Mouse (Mus musculus) forebrain, embryonic 13.5 days (tissue): ENCODE results near the gene Zmym3. TPM values are rescaled to one million over a fixed set of nuclear protein-coding genes. Genes with fewer than 3 reads are reported as not detected.
"Not testable (repeated sequence)": the region's sequence is repeated elsewhere in the genome, so short reads cannot be mapped to it uniquely, and the experiment has no call there.

Source experiments
- ATAC-seq: fragments of 200-750 bp; cut with Nextera tagmentation; 2 replicates; pipeline ENCODE4 v1.8.0; 2017
- H3K27ac ChIP-seq: fragments of 300-500 bp; sonication (generic); 2 replicates; pipeline ENCODE4 v1.5.1; 2015; ENCODE audit warnings: inconsistent platforms, mild to moderate bottlenecking, moderate library complexity
- H3K27me3 ChIP-seq: fragments of 300-500 bp; sonication (generic); 2 replicates; pipeline ENCODE4 v1.6.1; 2015; ENCODE audit warnings: mild to moderate bottlenecking, inconsistent platforms
- H3K36me3 ChIP-seq: fragments of 300-500 bp; sonication (generic); 2 replicates; pipeline ENCODE4 v1.6.1; 2015; ENCODE audit warnings: mild to moderate bottlenecking, inconsistent platforms; ENCODE audit not compliant: poor library complexity, severe bottlenecking
- H3K4me1 ChIP-seq: fragments of 300-500 bp; sonication (generic); 2 replicates; pipeline ENCODE4 v1.6.1; 2015; ENCODE audit warnings: inconsistent platforms
- H3K4me2 ChIP-seq: fragments of 300-500 bp; sonication (generic); 2 replicates; pipeline ENCODE4 v1.6.1; 2015; ENCODE audit warnings: inconsistent platforms, mild to moderate bottlenecking, moderate library complexity
- H3K4me3 ChIP-seq: fragments of 300-500 bp; sonication (generic); 2 replicates; pipeline ENCODE4 v1.5.1; 2015; ENCODE audit warnings: mild to moderate bottlenecking, inconsistent platforms
- H3K9ac ChIP-seq: fragments of 300-500 bp; sonication (generic); 2 replicates; pipeline ENCODE4 v1.6.1; 2015; ENCODE audit warnings: mild to moderate bottlenecking, inconsistent platforms
- H3K9me3 ChIP-seq: fragments of 300-500 bp; sonication (generic); replicated peaks from 2 replicates; pipeline ENCODE4 v1.6.1; 2016; ENCODE audit warnings: inconsistent platforms
- WGBS: fragments of 180-500 bp; shearing (Covaris S2); methylation state at CpG from one replicate; pipeline ENCODE4 v1.1.7; 2015; 5-methylcytosine and 5-hydroxymethylcytosine counted together
- polyA plus RNA-seq: library from polyadenylated mRNA; unstranded; fragments of >200 nt; fragmentation: Nextera tagmentation; extraction: Ambion mirVana; gene quantifications from 2 replicates; pipeline ENCODE4 v1.2.1, GENCODE M21; 2015

The Zmym3 gene
- polyA plus RNA-seq, 1 experiment from 2014 or later, result 39.9 TPM

GRCm38 (mm10) chrX:101358902-101359301, 61.7 kb downstream of the Zmym3 start:
- H3K9ac ChIP-seq, H3K27ac ChIP-seq, H3K4me3 ChIP-seq, H3K9me3 ChIP-seq, H3K27me3 ChIP-seq, H3K4me1 ChIP-seq, H3K4me2 ChIP-seq, ATAC-seq, H3K36me3 ChIP-seq: not testable (repeated sequence)
- WGBS, result 65% methylated on average over 4 of the region's 4 CpGs

Other genes with a start within 250 kb of the Zmym3 start
- gene Snx12, start 198.3 kb downstream of the Zmym3 start, polyA plus RNA-seq, result 55.5 and 57.5 TPM in 2 replicates
- 1.3 TPM in 2 replicates for gene Foxo4, start 166.3 kb downstream of the Zmym3 start, polyA plus RNA-seq
- not detected in 2 replicates for gene Gm614, start 156.9 kb downstream of the Zmym3 start, polyA plus RNA-seq
- 2.3 and 2.4 TPM in 2 replicates for gene Il2rg, start 152.6 kb downstream of the Zmym3 start, polyA plus RNA-seq
- gene Gm20489, start 151.8 kb downstream of the Zmym3 start, polyA plus RNA-seq, result not detected in 2 replicates
- 31.3 and 31.7 TPM in 2 replicates for gene Med12, start 146.8 kb downstream of the Zmym3 start, polyA plus RNA-seq
- gene Nlgn3, start 121.7 kb downstream of the Zmym3 start, polyA plus RNA-seq, result 33.8 and 43.0 TPM in 2 replicates
- 0.23 and 0.25 TPM in 2 replicates for gene Gjb1, start 44.5 kb downstream of the Zmym3 start, polyA plus RNA-seq
- 558 and 566 TPM in 2 replicates for gene Nono, start 8.5 kb upstream of the Zmym3 start, polyA plus RNA-seq
- gene Itgb1bp2, start 28.2 kb upstream of the Zmym3 start, polyA plus RNA-seq, result 2.8 and 3.1 TPM in 2 replicates
- gene Taf1, start 111.9 kb upstream of the Zmym3 start, polyA plus RNA-seq, result 18.1 and 19.5 TPM in 2 replicates
- 182 and 193 TPM in 2 replicates for gene Ogt, start 219.2 kb upstream of the Zmym3 start, polyA plus RNA-seq